Mouse (Mus musculus) urinary bladder, postnatal 14 days (tissue): ENCODE measurements around the gene Klrd1.
"Not testable (repeated sequence)": the region's sequence is repeated elsewhere in the genome, so short reads cannot be mapped to it uniquely, and the experiment has no call there.

ENCODE experiments used
- DNase-seq: peaks from one replicate; pipeline ENCODE4 v3.0.0; 2021; ENCODE audit warnings: low spot score

Klrd1 gene

DNA sequence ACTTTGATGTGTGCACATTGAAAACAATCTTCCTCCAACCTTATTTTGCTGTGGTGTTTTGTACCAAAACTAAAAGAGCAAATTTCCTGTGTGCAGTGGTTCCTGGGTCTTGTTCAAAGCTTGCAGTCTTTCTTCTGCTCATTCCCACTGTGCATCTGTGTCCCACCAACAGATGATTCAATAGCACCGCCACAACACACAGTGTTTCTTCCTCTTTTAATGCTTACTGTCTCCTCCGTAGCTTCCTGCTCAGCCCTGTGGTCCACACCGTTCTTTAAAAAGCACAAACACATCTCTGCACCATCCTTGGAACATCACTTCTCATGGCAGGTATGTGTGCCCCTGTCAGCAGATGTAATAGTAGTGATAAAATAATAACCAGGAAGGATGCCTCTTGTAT is at the start of gene Klrd1:
TSS of gene Klrd1 (plus strand) at position 275 of the 400 bp plus-strand sequence.
- DNase-seq: no peak

DNA sequence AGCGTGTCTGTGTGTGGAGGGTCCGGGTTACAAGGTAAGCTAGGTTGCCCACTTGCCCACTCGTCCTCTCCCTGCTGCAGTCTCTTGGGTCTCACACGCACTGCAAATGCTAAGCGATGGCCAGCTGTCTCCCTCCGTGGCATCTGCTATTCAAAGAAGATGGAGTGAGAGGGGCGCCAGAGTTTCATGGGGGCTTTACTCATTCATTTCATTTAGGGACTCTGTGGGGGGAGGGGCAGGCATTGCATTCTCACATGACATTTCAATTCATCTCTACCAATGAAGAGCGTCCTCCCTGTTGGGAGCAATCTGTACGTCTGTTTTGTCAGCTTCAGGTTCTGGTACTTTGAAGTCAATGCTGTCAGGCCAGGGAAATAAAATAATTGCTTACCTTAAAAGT is 49.7 kb upstream of the Klrd1 start:
- DNase-seq: no peak

DNA sequence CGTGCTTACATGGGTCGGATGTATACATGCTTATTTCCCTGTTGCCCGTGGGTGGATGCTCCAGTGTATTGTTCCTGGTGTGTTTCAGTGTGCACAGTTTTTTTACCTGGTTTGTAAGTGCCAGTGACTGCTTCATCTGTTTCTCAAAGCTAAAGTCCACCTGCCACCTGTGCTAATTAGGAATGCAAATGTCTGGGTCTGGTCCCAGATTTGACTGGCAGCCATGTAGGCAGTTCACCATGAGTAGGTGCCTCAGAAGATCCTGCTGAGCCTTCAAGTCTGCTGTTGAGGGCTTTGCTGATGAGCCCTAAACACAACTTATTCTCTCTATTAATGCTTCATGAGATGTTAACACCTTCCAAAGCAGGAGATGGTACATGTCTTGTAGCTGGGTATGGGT is 49.0 kb upstream of the Klrd1 start:
- no peak for DNase-seq

DNA sequence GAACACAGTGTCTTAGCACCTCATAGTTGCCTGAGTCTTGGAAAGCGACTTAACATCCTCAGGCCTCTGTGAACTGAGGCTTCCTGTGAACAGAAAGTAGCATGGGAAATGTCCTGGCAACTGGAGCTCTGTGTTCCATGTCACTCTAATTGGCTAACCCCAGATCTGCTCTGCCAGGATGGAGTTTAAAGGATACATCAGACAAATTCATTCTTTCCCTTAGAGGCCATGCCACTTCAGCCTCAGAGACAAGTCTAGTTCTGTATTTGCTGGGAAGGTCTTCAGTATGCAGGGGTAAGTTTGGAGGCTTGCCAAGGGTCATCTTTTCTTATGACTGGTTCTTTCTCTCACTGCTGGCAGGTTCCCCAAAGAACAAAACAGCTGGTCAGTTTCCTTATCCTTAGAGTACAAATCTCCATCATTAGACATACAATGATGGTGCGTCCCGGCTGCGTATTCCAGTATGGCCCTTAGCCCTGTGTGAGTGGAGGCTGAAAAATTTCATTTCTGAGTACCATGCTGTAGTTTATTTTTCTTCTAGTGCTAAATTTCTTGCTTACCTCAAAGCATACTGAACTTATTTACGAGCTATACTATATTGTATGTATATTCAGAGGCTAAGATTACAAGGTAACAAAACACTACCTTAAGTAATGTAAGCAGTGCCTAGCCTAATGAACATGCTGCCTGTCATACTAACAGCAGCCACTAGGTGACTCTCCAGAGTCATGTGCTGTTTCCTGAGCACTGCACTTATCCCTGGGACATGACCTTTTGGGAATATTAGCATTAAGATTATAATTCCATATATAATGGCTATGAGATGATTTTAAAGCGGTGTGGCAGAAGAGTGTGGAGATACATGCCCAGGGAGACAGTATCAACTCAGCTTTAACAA is 47.6 kb upstream of the Klrd1 start:
- DNase-seq: peak; percentile 69

DNA sequence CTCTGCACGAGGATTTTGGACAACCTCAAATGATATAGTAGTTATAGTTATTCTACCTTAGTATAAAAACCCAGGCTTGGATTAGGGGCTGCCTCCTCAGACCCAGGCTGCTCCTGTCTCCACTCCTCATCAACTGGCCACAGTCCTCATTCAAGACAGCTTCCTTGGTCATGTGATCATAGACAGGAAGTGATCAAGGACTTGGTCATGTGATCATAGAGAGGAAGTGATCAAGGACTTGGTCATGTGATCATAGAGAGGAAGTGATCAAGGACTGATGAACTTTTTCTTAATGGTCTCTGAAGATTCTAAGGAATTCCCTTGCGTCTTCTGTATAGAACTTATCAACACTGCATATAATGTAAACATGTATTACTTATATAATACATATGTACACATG is 44.3 kb upstream of the Klrd1 start:
- no peak for DNase-seq

DNA sequence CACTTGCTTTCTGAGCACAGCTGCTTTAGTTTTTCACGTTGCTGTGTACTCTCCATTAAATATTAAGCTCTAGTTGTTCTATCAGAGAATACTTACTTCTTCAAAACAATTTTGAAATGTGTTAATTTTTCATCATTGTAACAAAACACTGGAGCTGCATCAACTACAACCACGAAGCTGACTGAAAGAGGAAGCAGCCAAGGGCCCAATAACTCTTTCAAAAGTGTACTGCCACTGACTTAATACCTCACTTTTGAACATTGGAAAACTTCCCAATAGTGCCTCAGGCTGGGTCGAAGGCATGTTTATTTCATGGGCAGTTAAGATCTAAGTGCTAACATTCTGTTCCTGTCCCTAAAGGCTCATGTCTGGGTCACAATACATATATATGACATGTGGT is 43.6 kb upstream of the Klrd1 start:
- no peak for DNase-seq

DNA sequence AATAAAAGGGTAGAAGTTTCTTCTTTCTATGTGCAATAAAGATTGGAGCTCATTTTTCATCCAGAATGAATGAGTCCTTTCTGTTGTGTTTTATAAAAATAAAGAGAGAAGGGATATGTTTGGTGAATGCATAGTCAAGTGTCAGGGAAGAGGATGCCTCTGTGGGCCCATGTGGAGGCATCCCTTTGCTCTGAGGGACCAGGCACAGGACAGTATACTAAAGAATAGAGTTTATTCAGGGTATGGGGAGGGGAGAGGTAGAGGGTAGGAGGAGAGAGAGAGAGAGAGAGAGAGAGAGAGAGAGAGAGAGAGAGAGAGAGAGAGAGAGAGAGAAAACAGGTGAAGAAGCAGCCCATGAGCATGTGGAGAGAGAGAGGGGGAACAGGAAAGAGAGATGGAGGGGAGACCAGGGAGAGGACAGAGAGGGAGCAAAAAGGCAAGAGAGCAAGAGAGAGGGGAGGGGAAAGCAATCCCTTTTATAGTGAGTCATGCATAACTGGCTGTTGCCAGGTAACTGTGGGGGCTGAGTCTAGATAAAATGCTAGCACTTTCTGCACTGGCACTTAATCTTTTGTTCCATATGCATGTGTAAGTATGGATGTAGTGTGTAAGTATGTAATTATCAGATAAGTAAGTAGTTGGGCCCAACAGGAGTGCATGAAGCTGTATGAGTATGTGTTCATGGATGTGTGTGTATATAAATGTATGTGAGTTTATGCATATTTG is 34.1 kb upstream of the Klrd1 start:
- DNase-seq: no peak

DNA sequence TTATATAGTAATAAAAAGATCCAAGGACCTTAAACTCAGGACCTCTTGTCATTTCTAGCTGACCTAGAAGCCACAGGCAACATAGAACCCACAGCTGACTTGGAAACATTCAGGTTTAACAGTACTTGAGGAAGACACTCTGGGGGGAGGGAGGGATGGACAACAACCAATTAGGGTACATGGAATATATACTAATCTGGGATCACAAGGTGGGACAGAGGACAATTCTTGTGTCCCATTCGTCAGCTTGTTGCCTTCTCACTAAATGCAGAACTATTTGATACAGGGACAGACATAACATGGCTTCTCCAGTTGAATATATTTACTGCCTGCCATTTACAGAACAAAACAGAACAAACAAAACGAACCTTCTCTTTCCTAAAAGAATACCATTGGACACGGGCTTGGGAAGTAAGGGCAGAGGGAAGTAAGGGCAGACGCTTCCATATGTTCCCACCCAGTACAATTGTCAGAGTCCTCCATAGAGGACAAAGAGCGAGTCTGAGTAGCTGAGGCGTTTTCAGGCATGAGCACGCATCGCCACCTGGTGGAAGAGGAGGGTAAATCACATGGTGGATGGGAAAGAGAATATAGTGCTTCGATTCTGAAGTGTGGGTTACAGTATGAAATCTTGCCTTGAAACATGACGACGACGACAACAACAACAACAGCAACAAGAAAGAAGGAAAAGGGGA is 32.5 kb upstream of the Klrd1 start:
- DNase-seq: peak; percentile 69

DNA sequence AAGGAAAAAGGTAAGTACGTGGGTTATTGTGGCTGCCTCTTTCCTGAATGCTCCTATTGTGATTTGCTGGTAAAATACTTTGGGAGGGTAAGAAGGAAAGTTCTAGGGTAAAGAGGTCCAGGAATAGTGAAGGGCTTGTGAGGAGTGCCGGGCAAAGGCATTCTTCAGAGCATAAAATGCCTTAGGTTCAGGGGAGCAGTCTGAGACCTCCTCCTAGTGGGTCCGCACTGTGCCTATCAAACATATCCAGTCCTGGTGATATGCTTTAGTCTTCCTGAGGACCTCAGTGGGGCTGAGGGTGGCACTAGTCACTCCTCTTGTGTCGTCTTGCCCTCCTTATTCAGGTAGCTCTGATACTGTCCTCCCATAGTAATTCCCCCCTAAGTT is 31.9 kb upstream of the Klrd1 start:
- DNase-seq: no peak

DNA sequence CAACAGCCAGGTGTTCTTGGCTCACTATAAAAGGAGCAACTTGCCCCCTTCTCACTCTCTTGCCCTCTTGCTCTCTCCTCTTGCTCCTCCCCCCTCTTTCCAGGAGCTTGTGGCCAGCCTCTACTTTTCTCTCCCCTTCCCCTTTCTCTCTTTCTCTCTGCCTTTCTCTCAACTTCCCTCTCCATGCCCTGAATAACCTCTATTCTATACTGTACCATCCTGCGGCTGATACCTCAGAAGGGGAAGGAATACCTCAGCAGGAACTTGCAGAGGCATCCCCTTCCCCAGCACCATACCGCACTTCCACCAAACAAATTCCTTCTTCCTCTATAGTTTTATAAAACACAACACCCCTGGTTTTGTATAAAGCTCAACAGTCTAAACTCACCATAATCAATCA is 26.3 kb upstream of the Klrd1 start:
- no peak for DNase-seq

DNA sequence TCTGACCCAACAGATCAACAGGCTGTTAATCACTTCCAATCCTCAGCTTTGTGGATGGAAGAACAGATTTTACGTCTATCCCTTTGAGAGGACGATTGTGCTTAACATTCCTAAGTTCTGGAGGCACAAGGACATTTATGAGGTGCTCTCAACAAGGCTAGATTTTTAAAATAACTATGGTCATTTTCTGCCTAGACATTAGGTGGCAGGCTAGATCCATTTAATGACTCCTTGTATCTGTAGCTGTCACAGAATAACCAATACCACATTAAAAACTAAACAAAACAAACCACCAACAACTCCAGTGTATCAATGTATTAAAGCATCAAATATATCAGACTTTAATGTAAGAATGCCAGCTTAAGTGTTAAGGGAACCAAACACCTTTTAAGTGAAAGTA is 16.3 kb upstream of the Klrd1 start:
- DNase-seq: no peak

DNA sequence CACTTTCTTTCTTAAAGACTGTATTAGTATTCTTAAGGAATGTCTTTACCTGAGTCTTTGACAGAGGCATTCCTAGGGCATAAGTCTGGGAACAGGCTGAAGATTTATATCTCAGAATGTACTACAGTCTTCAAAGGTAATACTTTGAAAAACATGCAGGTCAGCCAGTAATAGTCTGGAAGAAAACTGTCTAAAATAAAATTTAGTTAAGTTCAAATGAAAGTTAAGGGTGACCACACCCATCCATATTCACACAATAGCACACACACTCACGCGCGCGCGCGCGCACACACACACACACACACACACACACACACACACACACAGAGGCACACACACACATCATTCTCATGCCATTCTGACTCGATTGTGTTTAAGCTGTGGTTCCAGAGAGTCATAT is 14.0 kb upstream of the Klrd1 start, which contains the start of gene Klre1:
TSS of gene Klre1 (plus strand) at position 301 of the 400 bp plus-strand sequence.
- no peak for DNase-seq

DNA sequence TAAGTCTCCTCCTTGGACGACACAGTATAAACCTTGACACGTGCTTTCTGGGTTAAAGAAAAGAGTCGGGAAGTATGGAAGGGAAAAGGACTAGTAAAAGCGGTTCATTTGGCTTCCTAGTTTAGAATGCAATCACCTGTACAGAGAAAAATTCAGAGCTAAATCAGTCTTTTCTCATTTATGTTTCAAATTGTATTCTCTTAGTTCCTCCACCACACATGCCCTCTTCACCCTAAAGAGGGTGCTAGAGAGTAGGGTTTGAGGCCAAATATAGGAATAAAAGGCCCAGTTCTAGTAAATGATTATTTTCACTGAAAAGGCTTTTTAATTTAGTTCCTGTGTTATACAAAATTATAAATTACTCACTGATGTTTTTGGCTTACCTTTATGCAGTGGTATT is 10.3 kb upstream of the Klrd1 start:
- DNase-seq: no peak

DNA sequence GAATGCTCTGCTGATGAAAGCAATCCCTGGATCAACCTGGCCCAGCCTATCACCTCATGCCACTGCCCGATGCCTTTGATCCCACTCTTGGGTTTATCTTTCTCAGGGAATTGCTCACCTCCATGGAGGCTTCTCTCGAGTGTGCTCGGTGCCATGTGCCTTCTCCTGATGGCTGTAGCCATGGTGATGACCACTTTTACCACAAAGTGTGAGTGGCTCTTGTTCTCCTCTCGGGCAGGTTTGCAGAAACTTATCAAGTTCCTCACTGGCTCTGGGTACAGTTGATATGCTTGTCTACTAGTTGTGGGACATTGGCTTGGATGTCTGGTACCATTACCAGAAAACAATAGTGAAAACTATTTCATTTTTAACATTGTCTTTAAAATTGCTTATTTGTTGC is 9.7 kb upstream of the Klrd1 start:
- DNase-seq: no peak

DNA sequence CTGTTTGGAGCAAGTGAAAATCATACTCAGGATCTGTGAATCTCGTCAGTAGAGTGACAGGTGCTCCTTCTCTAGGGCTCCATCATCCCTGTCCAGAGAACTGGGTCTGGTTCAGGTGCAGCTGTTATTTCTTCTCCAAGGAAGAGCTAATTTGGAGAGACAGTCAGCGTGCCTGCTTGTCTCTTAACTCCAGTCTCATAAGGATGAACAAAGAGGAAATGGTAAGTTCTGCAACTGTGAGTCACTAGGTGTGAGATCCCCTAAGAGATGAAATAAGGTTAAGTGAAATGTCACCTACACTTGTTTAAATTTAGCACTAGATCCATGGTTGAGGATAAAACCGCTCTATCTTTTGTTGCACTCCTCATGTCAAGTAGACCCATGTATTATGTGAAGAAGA is 8.6 kb upstream of the Klrd1 start:
- no peak for DNase-seq

DNA sequence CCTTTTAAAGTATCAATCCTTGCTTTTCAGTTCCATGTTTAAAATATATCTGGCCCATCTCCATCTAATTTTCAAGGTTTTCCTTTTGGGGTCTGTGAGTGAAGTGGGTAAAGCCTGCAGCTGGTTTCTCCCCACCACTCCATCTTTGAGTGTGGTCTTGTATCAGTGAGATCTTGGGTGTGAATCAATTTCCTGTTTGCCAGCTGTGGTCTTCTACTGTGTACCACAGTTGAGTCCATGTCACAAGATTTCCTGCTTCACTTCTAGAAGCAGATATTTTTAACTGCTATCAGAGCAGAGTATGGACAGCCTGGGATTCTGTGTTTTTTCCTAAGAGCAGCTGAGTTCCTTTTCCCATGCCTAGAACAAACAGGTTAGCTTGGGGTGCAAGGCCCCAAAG is 16.8 kb downstream of the Klrd1 start:
- DNase-seq: no peak

DNA sequence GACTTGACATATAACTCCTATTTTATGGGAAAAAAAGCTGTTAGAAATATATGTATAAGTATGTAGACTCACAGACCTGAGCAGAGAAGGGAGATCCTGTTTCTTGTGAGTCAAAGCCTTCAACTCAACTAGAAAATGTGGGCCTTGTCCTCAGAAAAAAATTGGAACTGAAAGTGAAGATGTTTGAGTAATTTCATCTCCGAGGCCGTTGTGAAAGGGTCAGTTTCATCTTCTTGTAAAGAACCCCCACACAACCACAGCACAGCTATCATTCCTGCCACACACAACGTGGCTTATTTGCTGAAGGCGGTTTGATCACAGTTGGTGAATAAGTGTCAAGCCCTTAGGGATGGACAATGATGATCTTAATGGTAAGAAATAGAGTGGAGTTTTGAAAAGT is 32.2 kb downstream of the Klrd1 start, which contains the start of gene Klrk1:
TSS of gene Klrk1 (minus strand) at position 130 of the 400 bp plus-strand sequence.
- DNase-seq: no peak

DNA sequence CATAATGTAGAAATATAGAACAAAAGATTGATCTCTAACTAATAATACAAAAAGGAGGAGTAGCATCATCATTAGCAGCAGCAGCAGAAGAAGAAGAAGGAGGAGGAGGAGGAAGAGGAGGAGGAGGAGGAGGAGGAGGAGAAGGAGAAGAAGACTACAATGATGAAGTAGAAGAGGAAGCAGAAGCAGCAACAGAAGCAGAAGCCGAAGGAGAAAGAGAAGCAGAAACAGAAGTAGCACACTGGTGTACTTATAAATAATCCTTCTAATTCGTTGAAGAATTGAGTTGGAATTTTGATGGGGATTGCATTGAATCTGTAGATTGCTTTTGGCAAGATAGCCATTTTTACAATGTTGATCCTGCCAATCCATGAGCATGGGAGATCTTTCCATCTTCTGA is 39.5 kb downstream of the Klrd1 start:
- not testable (repeated sequence) for DNase-seq

DNA sequence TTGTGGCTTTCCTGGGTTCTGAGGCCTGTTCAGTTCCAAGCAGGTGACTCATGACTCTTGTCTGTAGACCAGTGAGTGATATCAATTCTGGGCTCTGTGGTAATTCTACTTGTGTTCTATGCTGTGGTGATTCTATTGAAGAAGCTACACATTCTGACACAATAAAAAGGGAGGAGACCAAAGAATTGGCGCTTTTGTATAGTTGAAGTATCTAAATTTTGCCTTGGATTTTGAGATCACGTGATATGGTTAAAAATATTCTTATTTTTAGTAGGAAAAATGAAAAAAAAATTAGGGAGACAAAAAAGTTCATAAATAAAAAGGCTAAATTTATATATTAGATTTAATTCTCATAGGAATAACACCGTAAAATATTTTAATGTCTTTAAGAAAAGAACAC is 51.7 kb downstream of the Klrd1 start, which contains the start of gene Klrc3:
TSS of gene Klrc3 (minus strand) at position 101 of the 400 bp plus-strand sequence.
- DNase-seq: not testable (repeated sequence)

DNA sequence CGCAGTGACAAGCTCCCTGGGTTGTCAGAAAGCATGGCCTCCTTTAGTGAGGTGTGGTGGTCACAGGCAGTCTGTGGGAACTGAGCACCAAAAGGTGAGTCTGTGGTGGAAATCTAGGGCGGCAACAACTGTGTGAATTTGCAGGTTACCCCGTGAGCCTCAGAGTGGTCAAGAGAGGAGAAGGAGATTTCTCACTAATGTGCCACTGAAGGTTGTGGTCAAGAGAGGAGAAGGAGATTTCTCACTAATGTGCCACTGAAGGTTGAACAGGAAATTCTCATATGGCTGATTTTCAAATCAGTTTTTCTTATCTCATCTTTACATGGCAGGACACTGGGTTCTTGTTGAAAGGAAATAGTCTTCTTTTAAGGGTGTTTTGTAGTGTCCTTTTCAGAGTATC is 52.5 kb downstream of the Klrd1 start:
- DNase-seq: not testable (repeated sequence)
